Mouse (Mus musculus) lung, postnatal 0 days (tissue): ENCODE results near the gene Gm20716. TPM values are rescaled to one million over a fixed set of nuclear protein-coding genes. Genes with fewer than 3 reads are reported as not detected.

ENCODE experiments used
- ATAC-seq: fragments of 200-750 bp; cut with Nextera tagmentation; 2 replicates; pipeline ENCODE4 v1.8.0; 2017; ENCODE audit warnings: moderate library complexity
- DNase-seq: peaks from one replicate; pipeline ENCODE4 v3.0.0-alpha.2; 2016; ENCODE audit warnings: low spot score
- H3K27ac ChIP-seq: fragments of 300-500 bp; sonication (generic); 2 replicates; pipeline ENCODE4 v1.5.1; 2014; ENCODE audit warnings: antibody characterized with exemption, mild to moderate bottlenecking, low read length, mixed read lengths
- H3K27me3 ChIP-seq: fragments of 300-500 bp; sonication (generic); replicated peaks from 2 replicates; pipeline ENCODE4 v1.6.1; 2014; ENCODE audit warnings: low read length, mixed read lengths; ENCODE audit not compliant: insufficient read depth
- H3K36me3 ChIP-seq: fragments of 300-500 bp; sonication (generic); 2 replicates; pipeline ENCODE4 v1.6.1; 2014; ENCODE audit warnings: low read length, mixed read lengths; ENCODE audit not compliant: insufficient read depth
- H3K4me1 ChIP-seq: fragments of 300-500 bp; sonication (generic); 2 replicates; pipeline ENCODE4 v1.6.1; 2014; ENCODE audit warnings: antibody characterized with exemption, low read depth, low read length, mixed read lengths; ENCODE audit not compliant: insufficient read depth
- H3K4me2 ChIP-seq: fragments of 300-500 bp; sonication (generic); replicated peaks from 2 replicates; pipeline ENCODE4 v1.6.1; 2014; ENCODE audit warnings: low read depth, mild to moderate bottlenecking, low read length, moderate library complexity, mixed read lengths
- H3K4me3 ChIP-seq: fragments of 300-500 bp; sonication (generic); 2 replicates; pipeline ENCODE4 v1.5.1; 2014; ENCODE audit warnings: low read depth, low read length
- H3K9ac ChIP-seq: fragments of 300-500 bp; sonication (generic); replicated peaks from 2 replicates; pipeline ENCODE4 v1.6.1; 2014; ENCODE audit warnings: low read depth, mild to moderate bottlenecking
- H3K9me3 ChIP-seq: fragments of 300-500 bp; sonication (generic); 2 replicates; pipeline ENCODE4 v1.6.1; 2016; ENCODE audit warnings: low read length, mixed read lengths
- CTCF ChIP-seq: IDR thresholded peaks from 2 replicates; pipeline ENCODE4 v1.5.1; 2016; ENCODE audit warnings: antibody characterized with exemption, mild to moderate bottlenecking
- EP300 ChIP-seq: IDR thresholded peaks from 2 replicates; pipeline ENCODE4 v1.6.1; 2016; ENCODE audit warnings: antibody characterized with exemption, mild to moderate bottlenecking, control low read depth
- WGBS: fragments of 180-500 bp; shearing (Covaris S2); extraction: QIAGEN DNeasy Blood & Tissue Kit; methylation state at CpG from one replicate; pipeline ENCODE4 v1.1.7; 2014; 5-methylcytosine and 5-hydroxymethylcytosine counted together
- polyA plus RNA-seq: library from polyadenylated mRNA; unstranded; fragments of >200 nt; fragmentation: Nextera tagmentation; extraction: Ambion mirVana; gene quantifications from 2 replicates; pipeline ENCODE4 v1.2.1, GENCODE M21; 2015

The Gm20716 gene
- polyA plus RNA-seq, 1 experiment from 2014 or later = 8.4 TPM

GRCm38 (mm10) chr2:168170167-168170685 is 59.9 kb downstream of the Gm20716 start:
- 13% methylated on average over 13 of the region's 13 CpGs for WGBS
- peak overlapping the region; percentile 18; the same call in 1 of the 2 replicates for H3K4me3 ChIP-seq
- TF ChIP-seq CTCF = no peak
- no peak for TF ChIP-seq EP300

DNA sequence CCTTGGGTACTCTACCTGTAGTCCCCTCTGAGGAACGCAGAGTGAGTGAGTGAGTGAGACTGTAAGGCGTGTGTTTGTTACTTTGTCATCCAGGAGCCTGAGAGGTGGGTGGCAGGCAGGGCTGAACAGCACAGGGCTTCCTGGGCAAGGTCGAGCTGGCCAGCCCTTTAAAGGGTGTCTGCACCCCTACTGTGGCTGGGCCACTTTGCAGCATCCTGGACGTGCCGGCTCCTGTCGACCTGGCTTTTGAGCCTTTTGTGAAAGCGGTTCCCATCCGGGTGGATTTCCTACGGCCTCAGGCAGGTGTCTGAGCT is 60.4 kb downstream of the Gm20716 start:
- H3K27me3 ChIP-seq = no peaks in the 10 kb centered on the region
- ATAC-seq = peak; percentile 11
- H3K27ac ChIP-seq = peak overlapping the region; percentile 73
- H3K9ac ChIP-seq = no peak overlapping the region
- no peak for TF ChIP-seq CTCF
- no peak for TF ChIP-seq EP300
- H3K9me3 ChIP-seq = no peaks in the 10 kb centered on the region
- WGBS = 9% methylated on average over 9 of the region's 9 CpGs
- H3K4me2 ChIP-seq = peak overlapping the region; percentile 47
- H3K36me3 ChIP-seq = no peaks in the 10 kb centered on the region
- peaks cover 9% of the 10 kb centered on the region; the same call in 1 of the 2 replicates for H3K4me1 ChIP-seq
- peak overlapping the region; percentile 18; the same call in 1 of the 2 replicates for H3K4me3 ChIP-seq
- DNase-seq = no peak

More at GRCm38 (mm10) chr2:168170167-168170685, 59.9 kb downstream of the Gm20716 start:
- no peak overlapping the region for H3K9ac ChIP-seq
- H3K9me3 ChIP-seq = no peaks in the 10 kb centered on the region
- DNase-seq = peak; percentile 94
- no peaks in the 10 kb centered on the region for H3K36me3 ChIP-seq
- H3K4me2 ChIP-seq = peak overlapping the region; percentile 47
- no peaks in the 10 kb centered on the region for H3K27me3 ChIP-seq
- H3K27ac ChIP-seq = peak overlapping the region; percentile 73
- H3K4me1 ChIP-seq = peaks cover 9% of the 10 kb centered on the region; the same call in 1 of the 2 replicates
- peak; percentile 97 for ATAC-seq

DNA sequence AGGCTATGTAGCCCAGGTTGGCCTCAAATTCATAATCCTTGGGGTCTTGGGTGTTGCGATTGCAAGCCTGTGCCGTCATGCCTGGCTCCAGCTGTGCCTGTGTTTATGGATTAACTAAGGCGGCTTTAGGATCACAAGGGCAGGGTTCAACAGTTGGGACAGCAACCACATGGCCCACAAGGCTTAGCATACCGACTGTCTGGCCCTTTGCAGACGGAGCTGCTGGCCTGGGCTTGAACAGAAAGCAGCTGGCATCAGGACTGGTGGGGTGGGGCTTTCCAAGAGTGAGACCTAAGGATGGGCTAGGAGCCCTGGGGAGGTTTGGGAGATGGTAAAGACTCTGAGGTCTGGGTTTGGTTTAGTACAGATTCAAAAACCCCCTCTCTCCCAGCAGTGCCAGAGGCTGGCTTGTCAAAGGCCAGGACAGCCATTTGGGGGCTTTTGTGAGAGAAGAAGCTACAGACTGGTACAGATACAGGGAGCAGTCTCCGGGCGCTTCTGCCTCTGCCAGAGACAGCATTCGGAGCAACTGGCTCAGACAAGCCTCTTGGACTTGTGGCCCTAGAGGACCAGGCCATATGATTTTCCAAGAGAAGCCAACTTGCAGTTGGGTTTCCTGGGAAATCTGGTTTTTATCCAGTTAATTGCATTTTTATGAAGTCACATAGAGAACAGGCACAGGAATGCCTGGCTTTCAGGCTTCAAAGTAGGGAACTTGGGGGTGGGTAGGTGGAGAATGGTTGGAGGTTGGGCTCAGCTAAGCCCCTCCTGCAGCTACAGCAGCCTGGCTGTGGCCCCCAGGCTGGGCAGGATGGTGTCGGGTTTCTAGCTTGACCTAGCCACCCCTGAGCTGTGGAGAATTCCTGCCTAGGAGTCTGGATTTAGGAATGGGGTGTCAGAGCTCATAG is 61.0 kb downstream of the Gm20716 start:
- no peaks in the 10 kb centered on the region for H3K36me3 ChIP-seq
- H3K4me1 ChIP-seq = peaks cover 9% of the 10 kb centered on the region; the same call in 1 of the 2 replicates
- no peak overlapping the region for H3K9ac ChIP-seq

GRCm38 (mm10) chr2:168167781-168168180 is 62.4 kb downstream of the Gm20716 start:
- DNase-seq = no peak
- ATAC-seq = no peak
- H3K9ac ChIP-seq = no peak overlapping the region
- no peaks in the 10 kb centered on the region for H3K36me3 ChIP-seq
- no peak overlapping the region for H3K4me3 ChIP-seq
- H3K9me3 ChIP-seq = no peaks in the 10 kb centered on the region
- peaks cover 9% of the 10 kb centered on the region; the same call in 1 of the 2 replicates for H3K4me1 ChIP-seq
- no peak for TF ChIP-seq CTCF
- no peak for TF ChIP-seq EP300
- H3K27me3 ChIP-seq = no peaks in the 10 kb centered on the region
- no peak overlapping the region for H3K4me2 ChIP-seq
- WGBS = 50% methylated on average over 3 of the region's 3 CpGs
- no peak overlapping the region for H3K27ac ChIP-seq

More for the DNA sequence above, 61.0 kb downstream of the Gm20716 start:
- DNase-seq = peak; percentile 61
- Histone ChIP-seq H3K4me3 (no peak overlapping the region), H3K27me3 (no peaks in the 10 kb centered on the region), H3K27ac (peak overlapping the region; percentile 73; the same call in 1 of the 2 replicates), H3K4me2 (peak overlapping the region; percentile 47; the same call in 1 of the 2 replicates), H3K9me3 (no peaks in the 10 kb centered on the region)
- TF ChIP-seq EP300 = no peak
- TF ChIP-seq CTCF = no peak
- WGBS = 41% methylated on average over 9 of the region's 9 CpGs
- ATAC-seq = peak; percentile 52

DNA sequence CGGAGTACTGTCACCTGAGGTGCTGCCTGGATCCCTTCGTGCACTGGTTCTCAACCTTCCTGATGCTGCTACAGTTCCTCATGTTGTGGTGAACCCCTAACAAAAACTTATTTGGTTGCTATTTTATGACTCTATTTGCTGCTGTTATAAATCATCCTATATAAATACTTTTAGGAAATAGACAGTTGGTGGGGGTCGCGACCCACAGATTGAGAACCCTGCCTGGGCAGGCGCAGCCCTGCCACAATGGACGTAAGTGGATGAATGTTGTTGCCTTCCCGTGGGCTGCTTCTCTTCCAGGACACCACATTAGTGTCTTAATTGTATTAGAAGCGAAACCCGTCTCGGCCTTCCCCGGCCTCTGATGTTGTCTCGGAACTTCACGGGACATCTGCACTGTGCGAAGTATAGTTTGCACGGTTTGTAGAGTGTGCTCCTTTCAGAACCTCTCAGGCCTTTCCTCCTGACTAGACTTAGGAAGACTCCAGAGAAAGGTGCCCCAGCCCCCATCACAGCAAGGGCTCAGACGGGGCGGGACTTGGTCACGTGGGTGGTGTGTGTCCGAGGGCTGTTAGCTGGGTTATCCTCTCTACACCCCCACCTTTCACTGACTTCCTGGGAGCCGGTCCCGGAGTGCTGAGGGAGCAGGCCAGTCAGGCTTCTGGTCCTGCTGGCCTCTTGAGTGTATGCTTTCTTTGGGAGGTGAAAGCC is 63.3 kb downstream of the Gm20716 start:
- TF ChIP-seq EP300 (no peak), CTCF (no peak)
- Histone ChIP-seq H3K36me3 (no peaks in the 10 kb centered on the region), H3K27ac (no peak overlapping the region; the same call in 1 of the 2 replicates), H3K4me3 (no peak overlapping the region), H3K9me3 (no peaks in the 10 kb centered on the region), H3K9ac (no peak overlapping the region), H3K4me1 (peaks cover 9% of the 10 kb centered on the region; the same call in 1 of the 2 replicates), H3K27me3 (no peaks in the 10 kb centered on the region), H3K4me2 (no peak overlapping the region)
- WGBS = 34% methylated on average over 21 of the region's 21 CpGs
- ATAC-seq (0 out of 2 replicates have a peak, but pooled peaks have one; percentile 4), DNase-seq (peak; percentile 42)
